Mouse (Mus musculus): ENCODE measurements around the gene Arnt2. TPM values are rescaled to one million over a fixed set of nuclear protein-coding genes. Genes with fewer than 3 reads are reported as not detected.

Gene Arnt2
- polyA plus RNA-seq, 1 experiment from 2014 or later, result not detected

- H3K27me3 ChIP-seq (ENCODE audit: insufficient read depth, low read length), result no peaks in the 10 kb centered on the region
- DNase-seq (no peak), ATAC-seq (no peak)
- H3K4me2 ChIP-seq (ENCODE audit: low read depth, low read length), result no peak overlapping the region
- 68% methylated on average over 4 of the region's 4 CpGs for WGBS (ENCODE audit: insufficient replicate concordance)
- no peak for TF ChIP-seq EP300 (IDR thresholded peaks at IDR 0.05; ENCODE audit: low read depth)
- no peak for TF ChIP-seq CTCF (IDR thresholded peaks at IDR 0.05; ENCODE audit: low read depth)
- no peaks in the 10 kb centered on the region for H3K4me1 ChIP-seq (ENCODE audit: insufficient read depth)
- no peaks in the 10 kb centered on the region for H3K36me3 ChIP-seq (replicated peaks; ENCODE audit: insufficient read depth, low read length)
- no peak overlapping the region for H3K27ac ChIP-seq (ENCODE audit: low read depth)
- H3K9ac ChIP-seq (replicated peaks), result no peak overlapping the region
- no peaks in the 10 kb centered on the region for H3K9me3 ChIP-seq (ENCODE audit: low read length)
- no peak overlapping the region for H3K4me3 ChIP-seq (ENCODE audit: low read depth, low read length)
Measured at GRCm38 (mm10) chr7:84231396-84231795, 178.6 kb downstream of the Arnt2 start.

GRCm38 (mm10) chr7:84227652-84228051 lies 182.3 kb downstream of the Arnt2 start:
- DNase-seq (no peak), ATAC-seq (no peak)
- Histone ChIP-seq H3K9me3 (ENCODE audit: low read length) (no peaks in the 10 kb centered on the region), H3K36me3 (replicated peaks; ENCODE audit: insufficient read depth, low read length) (no peaks in the 10 kb centered on the region), H3K4me1 (ENCODE audit: insufficient read depth) (no peaks in the 10 kb centered on the region), H3K9ac (replicated peaks) (no peak overlapping the region), H3K4me2 (ENCODE audit: low read depth, low read length) (no peak overlapping the region), H3K27ac (ENCODE audit: low read depth) (no peak overlapping the region), H3K27me3 (ENCODE audit: insufficient read depth, low read length) (no peaks in the 10 kb centered on the region), H3K4me3 (ENCODE audit: low read depth, low read length) (no peak overlapping the region)
- WGBS (ENCODE audit: insufficient replicate concordance), result 70% methylated on average over 1 of the region's 1 CpGs
- TF ChIP-seq EP300 (IDR thresholded peaks at IDR 0.05; ENCODE audit: low read depth) (no peak), CTCF (IDR thresholded peaks at IDR 0.05; ENCODE audit: low read depth) (no peak)

- H3K27me3 ChIP-seq (ENCODE audit: insufficient read depth, low read length), result no peaks in the 10 kb centered on the region
- no peak for DNase-seq
- no peaks in the 10 kb centered on the region for H3K4me1 ChIP-seq (ENCODE audit: insufficient read depth)
- H3K27ac ChIP-seq (ENCODE audit: low read depth), result no peak overlapping the region
- no peaks in the 10 kb centered on the region for H3K9me3 ChIP-seq (ENCODE audit: low read length)
- H3K4me2 ChIP-seq (ENCODE audit: low read depth, low read length), result no peak overlapping the region
- WGBS (ENCODE audit: insufficient replicate concordance), result 71% methylated on average over 3 of the region's 3 CpGs
- no peak overlapping the region for H3K9ac ChIP-seq (replicated peaks)
- no peaks in the 10 kb centered on the region for H3K36me3 ChIP-seq (replicated peaks; ENCODE audit: insufficient read depth, low read length)
- ATAC-seq, result no peak
- H3K4me3 ChIP-seq (ENCODE audit: low read depth, low read length), result no peak overlapping the region
- TF ChIP-seq CTCF (IDR thresholded peaks at IDR 0.05; ENCODE audit: low read depth) (no peak), EP300 (IDR thresholded peaks at IDR 0.05; ENCODE audit: low read depth) (no peak)
Measured at GRCm38 (mm10) chr7:84226909-84227308, 183.1 kb downstream of the Arnt2 start.

GRCm38 (mm10) chr7:84212112-84212511 lies 197.9 kb downstream of the Arnt2 start:
- H3K36me3 ChIP-seq (replicated peaks; ENCODE audit: insufficient read depth, low read length), result no peaks in the 10 kb centered on the region
- H3K4me1 ChIP-seq (ENCODE audit: insufficient read depth), result peaks cover 4% of the 10 kb centered on the region; the same call in 1 of the 2 replicates
- no peak overlapping the region for H3K9ac ChIP-seq (replicated peaks)

GRCm38 (mm10) chr7:84210585-84211291 lies 199.2 kb downstream of the Arnt2 start:
- no peak overlapping the region for H3K4me2 ChIP-seq (ENCODE audit: low read depth, low read length)
- H3K4me1 ChIP-seq (ENCODE audit: insufficient read depth), result peaks cover 4% of the 10 kb centered on the region; the same call in 1 of the 2 replicates
- no peaks in the 10 kb centered on the region for H3K36me3 ChIP-seq (replicated peaks; ENCODE audit: insufficient read depth, low read length)
- TF ChIP-seq EP300 (IDR thresholded peaks at IDR 0.05; ENCODE audit: low read depth), result no peak
- no peak for TF ChIP-seq CTCF (IDR thresholded peaks at IDR 0.05; ENCODE audit: low read depth)
- no peak overlapping the region for H3K4me3 ChIP-seq (ENCODE audit: low read depth, low read length)
- ATAC-seq (no peak), DNase-seq (no peak)
- no peak overlapping the region for H3K27ac ChIP-seq (ENCODE audit: low read depth)
- H3K27me3 ChIP-seq (ENCODE audit: insufficient read depth, low read length), result no peaks in the 10 kb centered on the region
- no peak overlapping the region for H3K9ac ChIP-seq (replicated peaks)
- no peaks in the 10 kb centered on the region for H3K9me3 ChIP-seq (ENCODE audit: low read length)
- whole genome bisulfite sequencing (ENCODE audit: insufficient replicate concordance), result 45% methylated on average over 10 of the region's 10 CpGs

More at GRCm38 (mm10) chr7:84212112-84212511, 197.9 kb downstream of the Arnt2 start:
- no peak overlapping the region for H3K4me2 ChIP-seq (ENCODE audit: low read depth, low read length)
- DNase-seq, result no peak
- no peaks in the 10 kb centered on the region for H3K9me3 ChIP-seq (ENCODE audit: low read length)
- no peak overlapping the region for H3K27ac ChIP-seq (ENCODE audit: low read depth)
- H3K4me3 ChIP-seq (ENCODE audit: low read depth, low read length), result no peak overlapping the region
- no peaks in the 10 kb centered on the region for H3K27me3 ChIP-seq (ENCODE audit: insufficient read depth, low read length)
- TF ChIP-seq CTCF (IDR thresholded peaks at IDR 0.05; ENCODE audit: low read depth), result no peak
- ATAC-seq, result no peak
- WGBS (ENCODE audit: insufficient replicate concordance), result 18% methylated on average over 1 of the region's 1 CpGs

- no peak for DNase-seq
- WGBS (ENCODE audit: insufficient replicate concordance), result 74% methylated on average over 3 of the region's 3 CpGs
Measured at GRCm38 (mm10) chr7:84203981-84204380, 206.0 kb downstream of the Arnt2 start.

More at GRCm38 (mm10) chr7:84203981-84204380, 206.0 kb downstream of the Arnt2 start:
- H3K36me3 ChIP-seq (replicated peaks; ENCODE audit: insufficient read depth, low read length), result no peaks in the 10 kb centered on the region
- no peak overlapping the region for H3K4me3 ChIP-seq (ENCODE audit: low read depth, low read length)
- H3K9me3 ChIP-seq (ENCODE audit: low read length), result no peaks in the 10 kb centered on the region
- no peak overlapping the region for H3K27ac ChIP-seq (ENCODE audit: low read depth)
- no peak for TF ChIP-seq CTCF (IDR thresholded peaks at IDR 0.05; ENCODE audit: low read depth)
- TF ChIP-seq EP300 (IDR thresholded peaks at IDR 0.05; ENCODE audit: low read depth), result no peak
- H3K9ac ChIP-seq (replicated peaks), result no peak overlapping the region
- H3K4me1 ChIP-seq (ENCODE audit: insufficient read depth), result no peaks in the 10 kb centered on the region; the same call in 1 of the 2 replicates
- no peak overlapping the region for H3K4me2 ChIP-seq (ENCODE audit: low read depth, low read length)
- H3K27me3 ChIP-seq (ENCODE audit: insufficient read depth, low read length), result no peaks in the 10 kb centered on the region
- no peak for ATAC-seq

Data from liver, postnatal 0 days (tissue).